Mouse (Mus musculus): Measurements from ENCODE around the gene Nxpe4. TPM values are rescaled to one million over a fixed set of nuclear protein-coding genes. Genes with fewer than 3 reads are reported as not detected.

Gene Nxpe4
- total and polyA plus RNA-seq, 3 experiments, result 9.2 to 14.9 TPM; not detected in 1

DNA sequence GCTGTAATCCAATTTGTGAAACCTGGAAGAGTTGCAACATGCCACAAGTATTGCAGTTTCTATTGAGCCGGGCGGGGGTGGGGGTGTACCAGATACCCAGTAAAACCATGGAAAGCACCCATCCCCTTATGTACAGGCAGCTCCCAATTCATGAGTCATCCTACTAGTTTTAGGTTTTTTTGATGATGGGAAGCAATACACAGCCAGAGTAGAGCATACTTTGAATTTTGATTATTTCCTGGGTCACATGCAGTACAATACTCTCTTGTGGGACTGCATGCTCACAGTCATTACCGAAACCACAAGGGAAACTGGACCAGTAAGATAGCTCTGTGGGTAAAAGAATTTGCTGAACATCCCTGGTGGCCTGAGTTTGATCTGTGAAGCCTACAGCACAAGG lies 195.3 kb downstream of the Nxpe4 start (continued):
- TF ChIP-seq BHLHE40 (IDR thresholded peaks at IDR 0.05; ENCODE audit: borderline replicate concordance, low read depth, low read length) (peak; percentile 83; the same call in 1 of the 2 replicates), CHD2 (IDR thresholded peaks at IDR 0.05; ENCODE audit: low read length) (no peak), TCF12 (IDR thresholded peaks at IDR 0.05; ENCODE audit: low read depth, low read length) (peak; percentile 68), GABPA (IDR thresholded peaks at IDR 0.05; ENCODE audit: low read depth, low read length) (no peak), TAL1 (IDR thresholded peaks at IDR 0.05; ENCODE audit: low read length) (peak; percentile 81), SIN3A (IDR thresholded peaks at IDR 0.05; ENCODE audit: low read length) (no peak), POLR2AphosphoS2 (IDR thresholded peaks at IDR 0.05; ENCODE audit: low read length) (no peak), MXI1 (IDR thresholded peaks at IDR 0.05; ENCODE audit: low read depth, low read length) (no peak), MYB (IDR thresholded peaks at IDR 0.05; ENCODE audit: low read depth, low read length) (no peak), CTCF (IDR thresholded peaks at IDR 0.05 in 2 of 3, conservative IDR thresholded peaks at IDR 0.05 in 1 of 3; ENCODE audit: control insufficient read depth in 1 of 3, insufficient read depth in 1 of 3, low read depth in 2 of 3, low read length in 3 of 3, poor library complexity in 1 of 3, severe bottlenecking in 1 of 3) (no peak), UBTF (IDR thresholded peaks at IDR 0.05; ENCODE audit: borderline replicate concordance, insufficient read depth, low read depth, low read length) (no peak), POLR2AphosphoS5 (IDR thresholded peaks at IDR 0.05; ENCODE audit: borderline replicate concordance, low read depth, low read length) (no peak), USF2 (IDR thresholded peaks at IDR 0.05; ENCODE audit: borderline replicate concordance in 1 of 2, insufficient read depth in 1 of 2, low read depth in 1 of 2, low read length in 2 of 2) (no peak)

- Histone ChIP-seq H3K4me1 (ENCODE audit: control insufficient read depth in 1 of 2, insufficient read depth in 2 of 2, low read length in 2 of 2) (peaks cover 18 to 27% of the 10 kb centered on the region in 2 experiments), H3K4me3 (ENCODE audit: control insufficient read depth in 1 of 2, insufficient read depth in 1 of 2, low read depth in 2 of 2, low read length in 2 of 2) (no peak overlapping the region), H3K9ac (ENCODE audit: control insufficient read depth, low read depth, low read length, poor library complexity, severe bottlenecking) (no peak overlapping the region), H3K79me2 (ENCODE audit: control insufficient read depth, insufficient read depth, low read length, poor library complexity) (peaks cover 4% of the 10 kb centered on the region; the same call in 1 of the 2 replicates), H3K36me3 (ENCODE audit: control insufficient read depth in 1 of 2, insufficient read depth in 2 of 2, low read length in 2 of 2) (peaks cover 0 to 24% of the 10 kb centered on the region in 2 experiments; a peak in 2 of 4 replicates), H3K9me3 (replicated peaks; ENCODE audit: insufficient read depth, low read length) (no peaks in the 10 kb centered on the region), H3K27ac (ENCODE audit: control insufficient read depth, low read depth, low read length) (peak overlapping the region; percentile 41; the same call in 1 of the 2 replicates), H3K27me3 (ENCODE audit: control insufficient read depth in 1 of 2, insufficient read depth in 2 of 2, low read length in 2 of 2) (no peaks in the 10 kb centered on the region)
- DNase-seq (ENCODE audit: low read depth, low spot score), result peak; percentile 38
- peak; percentile 16 for TF ChIP-seq RAD21 (IDR thresholded peaks at IDR 0.05; ENCODE audit: low read depth, low read length)
- TF ChIP-seq MAZ (IDR thresholded peaks at IDR 0.05; ENCODE audit: low read depth, low read length), result no peak
- TF ChIP-seq TBP (IDR thresholded peaks at IDR 0.05; ENCODE audit: low read depth, low read length), result no peak
- TF ChIP-seq CHD1 (IDR thresholded peaks at IDR 0.05; ENCODE audit: low read depth, low read length), result no peak
- TF ChIP-seq CTCF (IDR thresholded peaks at IDR 0.05 in 2 of 3, conservative IDR thresholded peaks at IDR 0.05 in 1 of 3; ENCODE audit: control insufficient read depth in 1 of 3, insufficient read depth in 1 of 3, low read depth in 2 of 3, low read length in 3 of 3, poor library complexity in 1 of 3, severe bottlenecking in 1 of 3), result peak; percentile 18 to 32 (median 31); a peak in 4 of 6 replicates
Observed at GRCm38 (mm10) chr9:48360826-48361225, 199.0 kb downstream of the Nxpe4 start.
